Mouse (Mus musculus) spleen, adult 2 months (tissue): Measurements from ENCODE around the gene H2afy2.

Source experiments
- CTCF ChIP-seq: fragments of 200-500 bp; IDR thresholded peaks from 2 replicates; pipeline ENCODE4 v1.5.1; 2011; ENCODE audit warnings: mild to moderate bottlenecking, inconsistent platforms; ENCODE audit not compliant: insufficient read depth, insufficient read length, insufficient replicate concordance; ENCODE audit errors: extremely low read depth
- POLR2A ChIP-seq: fragments of 200-500 bp; IDR thresholded peaks from 2 replicates; pipeline ENCODE4 v1.6.1; 2011; ENCODE audit warnings: low read depth, low read length, inconsistent platforms

DNA sequence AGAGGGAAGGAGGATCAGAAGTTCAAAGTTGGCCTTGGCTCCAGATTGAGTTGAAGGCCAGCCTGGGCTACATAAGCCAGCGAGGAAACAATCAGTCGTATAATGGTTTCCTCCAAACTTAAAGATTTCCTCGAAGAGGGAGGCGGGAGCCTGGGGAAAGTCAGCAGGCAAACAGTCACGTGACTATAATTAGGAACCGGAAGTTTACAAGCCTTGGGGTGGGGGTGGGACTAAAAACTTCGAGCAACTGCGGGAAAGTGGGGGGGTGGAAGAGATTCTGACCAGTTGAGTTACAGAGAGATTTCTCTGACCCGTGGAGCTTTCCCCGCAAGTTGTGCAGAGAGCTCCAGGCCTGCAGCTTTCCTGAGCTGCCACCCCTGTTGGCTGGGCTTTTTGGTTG is 11.0 kb upstream of the H2afy2 start:
- TF ChIP-seq CTCF, result no peak
- no peak for TF ChIP-seq POLR2A
